Mouse (Mus musculus): ENCODE results near the gene Lsm14b.

GRCm38 (mm10) chr2:180025861-180026200 lies 1.0 kb downstream of the Lsm14b start:
- TF ChIP-seq ELF1 (IDR thresholded peaks at IDR 0.05; ENCODE audit: low read depth, low read length) (no peak), CTCF (IDR thresholded peaks at IDR 0.05 in 2 of 3, conservative IDR thresholded peaks at IDR 0.05 in 1 of 3; ENCODE audit: control insufficient read depth in 1 of 3, insufficient read depth in 1 of 3, low read depth in 2 of 3, low read length in 3 of 3, poor library complexity in 1 of 3, severe bottlenecking in 1 of 3) (no peak), EP300 (IDR thresholded peaks at IDR 0.05; ENCODE audit: low read depth in 1 of 2, low read length in 2 of 2) (no peak), CHD2 (IDR thresholded peaks at IDR 0.05; ENCODE audit: low read length) (no peak), E2F4 (IDR thresholded peaks at IDR 0.05; ENCODE audit: borderline replicate concordance, low read depth, low read length) (no peak), GATA1 (IDR thresholded peaks at IDR 0.05; ENCODE audit: low read depth, low read length) (no peak), MAX (IDR thresholded peaks at IDR 0.05; ENCODE audit: low read length) (no peak), RCOR1 (IDR thresholded peaks at IDR 0.05; ENCODE audit: low read depth, low read length) (no peak), MAZ (IDR thresholded peaks at IDR 0.05; ENCODE audit: low read depth, low read length) (no peak), POLR2A (IDR thresholded peaks at IDR 0.05; ENCODE audit: control insufficient read depth in 1 of 2, insufficient read depth in 1 of 2, low read depth in 1 of 2, low read length in 2 of 2, poor library complexity in 1 of 2) (no peak)
